Mouse (Mus musculus): ENCODE data around the gene Atp5mpl. TPM values are rescaled to one million over a fixed set of nuclear protein-coding genes. Genes with fewer than 3 reads are reported as not detected.

Atp5mpl gene
- polyA plus RNA-seq, 1 experiment from 2014 or later, result 694 TPM

- ATAC-seq, result no peak
- WGBS (ENCODE audit: insufficient replicate concordance), result 83% methylated on average over 2 of the region's 2 CpGs
- peaks cover 14% of the 10 kb centered on the region for H3K4me1 ChIP-seq (ENCODE audit: insufficient read depth)
These were observed 55.0 kb downstream of the Atp5mpl start for GRCm38 (mm10) chr12:111911796-111912195.

More at GRCm38 (mm10) chr12:111911796-111912195, 55.0 kb downstream of the Atp5mpl start:
- TF ChIP-seq CTCF (IDR thresholded peaks at IDR 0.05; ENCODE audit: low read depth), result no peak
- TF ChIP-seq EP300 (IDR thresholded peaks at IDR 0.05; ENCODE audit: low read depth), result no peak
- no peak for DNase-seq
- H3K4me2 ChIP-seq (ENCODE audit: low read depth, low read length), result no peak overlapping the region
- H3K9me3 ChIP-seq (ENCODE audit: low read length), result no peaks in the 10 kb centered on the region
- no peak overlapping the region for H3K9ac ChIP-seq (replicated peaks)
- H3K36me3 ChIP-seq (replicated peaks; ENCODE audit: insufficient read depth, low read length), result no peaks in the 10 kb centered on the region
- 0 out of 2 replicates have a peak overlapping the region, but pooled peaks have one; percentile 18 for H3K27ac ChIP-seq (ENCODE audit: low read depth)
- no peaks in the 10 kb centered on the region for H3K27me3 ChIP-seq (ENCODE audit: insufficient read depth, low read length)
- H3K4me3 ChIP-seq (ENCODE audit: low read depth, low read length), result no peak overlapping the region

Other genes with a start within 250 kb of the Atp5mpl start
- 9.6 and 10.7 TPM in 2 replicates for gene Klc1, start 208.1 kb downstream of the Atp5mpl start, polyA plus RNA-seq (2015; fragmentation: Nextera tagmentation; extraction: Ambion mirVana)
- gene Xrcc3, start 153.1 kb downstream of the Atp5mpl start, polyA plus RNA-seq (2015; fragmentation: Nextera tagmentation; extraction: Ambion mirVana), result 2.0 and 2.1 TPM in 2 replicates
- gene Zfyve21, start 152.8 kb downstream of the Atp5mpl start, polyA plus RNA-seq (2015; fragmentation: Nextera tagmentation; extraction: Ambion mirVana), result 53.3 and 60.0 TPM in 2 replicates
- gene Ppp1r13b, start 58.9 kb downstream of the Atp5mpl start, polyA plus RNA-seq (2015; fragmentation: Nextera tagmentation; extraction: Ambion mirVana), result 4.3 and 4.5 TPM in 2 replicates
- 0.15 and 0.21 TPM in 2 replicates for gene Tdrd9, start 4.6 kb upstream of the Atp5mpl start, polyA plus RNA-seq (2015; fragmentation: Nextera tagmentation; extraction: Ambion mirVana)
- gene Rd3l, start 14.3 kb upstream of the Atp5mpl start, polyA plus RNA-seq (2015; fragmentation: Nextera tagmentation; extraction: Ambion mirVana), result not detected in 2 replicates
- gene Aspg, start 139.7 kb upstream of the Atp5mpl start, polyA plus RNA-seq (2015; fragmentation: Nextera tagmentation; extraction: Ambion mirVana), result 12.6 and 14.8 TPM in 2 replicates
- 0.14 and 0.17 TPM in 2 replicates for gene Kif26a, start 179.2 kb upstream of the Atp5mpl start, polyA plus RNA-seq (2015; fragmentation: Nextera tagmentation; extraction: Ambion mirVana)